Mouse (Mus musculus) bone marrow, adult 2 months (tissue): ENCODE data around the gene Nsmf.

Experiments used
- CTCF ChIP-seq: fragments of 200-500 bp; IDR thresholded peaks from 2 replicates; pipeline ENCODE4 v1.5.1; 2011; ENCODE audit warnings: low read length, control low read depth; ENCODE audit not compliant: control insufficient read depth, insufficient read depth
- POLR2A ChIP-seq: fragments of 200-500 bp; IDR thresholded peaks from 2 replicates; pipeline ENCODE4 v1.6.1; 2011; ENCODE audit warnings: low read depth, mild to moderate bottlenecking, control low read depth, low read length, borderline replicate concordance; ENCODE audit not compliant: control insufficient read depth

GRCm38 (mm10) chr2:25080076-25080475 is 25.9 kb downstream of the Nsmf start, which contains the start of gene Entpd8:
- TF ChIP-seq POLR2A (no peak), CTCF (no peak)
